Mouse (Mus musculus) CD4-positive naive resting alpha-beta T cell, adult 76 days (primary cell): Measurements from ENCODE around the gene Hivep2. TPM values are rescaled to one million over a fixed set of nuclear protein-coding genes. Genes with fewer than 3 reads are reported as not detected.

Experiments used
- total RNA-seq: library from RNA; stranded (reverse); gene quantifications from one replicate; pipeline ENCODE4 v1.2.4, GENCODE M21; 2023

Hivep2 gene
- total RNA-seq = 97.7 TPM

GRCm38 (mm10) chr10:13965974-13966829 is at the start of gene Hivep2:
TSS of gene Hivep2 (plus strand) at chr10:13966075.

Other genes starting within 250 kb of the Hivep2 start
- 17.0 TPM for gene Aig1, start 97.1 kb upstream of the Hivep2 start, total RNA-seq